Mouse (Mus musculus) olfactory bulb, adult 2 months (tissue): ENCODE results near the gene Xlr4b. TPM values are rescaled to one million over a fixed set of nuclear protein-coding genes. Genes with fewer than 3 reads are reported as not detected.

Experiments
- polyA plus RNA-seq: library from polyadenylated mRNA; stranded (reverse); fragments of >200 nt; gene quantifications from 2 replicates; pipeline ENCODE4 v1.2.4, GENCODE M21; 2012; ENCODE audit warnings: low replicate concordance; ENCODE audit not compliant: missing spikeins, insufficient read depth, insufficient read length

Gene Xlr4b
- polyA plus RNA-seq, 1 experiment: not detected

Other genes starting within 250 kb of the Xlr4b start
- not detected in 2 replicates for gene Zfp185, start 227.0 kb upstream of the Xlr4b start, polyA plus RNA-seq
- not detected in 2 replicates for gene Pnma5, start 177.2 kb upstream of the Xlr4b start, polyA plus RNA-seq
- gene Pnma3, start 149.5 kb upstream of the Xlr4b start, polyA plus RNA-seq: not detected in 2 replicates
- gene Xlr4a, start 131.9 kb upstream of the Xlr4b start, polyA plus RNA-seq: not detected in 2 replicates
- gene Xlr3a, start 117.2 kb upstream of the Xlr4b start, polyA plus RNA-seq: not detected in 2 replicates
- gene Gm14685, start 97.3 kb upstream of the Xlr4b start, polyA plus RNA-seq: not detected in 2 replicates
- not detected in 2 replicates for gene Xlr5b, start 65.5 kb upstream of the Xlr4b start, polyA plus RNA-seq
- gene DXBay18, start 64.9 kb upstream of the Xlr4b start, polyA plus RNA-seq: not detected in 2 replicates
- not detected in 2 replicates for gene Spin2d, start 37.3 kb upstream of the Xlr4b start, polyA plus RNA-seq
- gene Xlr3b, start 22.1 kb upstream of the Xlr4b start, polyA plus RNA-seq: not detected in 2 replicates
- not detected in 2 replicates for gene F8a, start 14.0 kb downstream of the Xlr4b start, polyA plus RNA-seq
- not detected in 2 replicates for gene Xlr4c, start 28.8 kb downstream of the Xlr4b start, polyA plus RNA-seq
- not detected in 2 replicates for gene Xlr3c, start 51.1 kb downstream of the Xlr4b start, polyA plus RNA-seq
- gene Xlr5a, start 78.6 kb downstream of the Xlr4b start, polyA plus RNA-seq: not detected in 2 replicates
- not detected in 2 replicates for gene Xlr5c, start 78.6 kb downstream of the Xlr4b start, polyA plus RNA-seq
- gene Gm45015, start 122.5 kb downstream of the Xlr4b start, polyA plus RNA-seq: not detected in 2 replicates
- not detected in 2 replicates for gene Zfp275, start 128.3 kb downstream of the Xlr4b start, polyA plus RNA-seq
- gene Gm18336, start 184.4 kb downstream of the Xlr4b start, polyA plus RNA-seq: not detected in 2 replicates
- gene Zfp92, start 196.8 kb downstream of the Xlr4b start, polyA plus RNA-seq: not detected in 2 replicates
- gene Trex2, start 221.0 kb downstream of the Xlr4b start, polyA plus RNA-seq: not detected in 2 replicates
- gene Haus7, start 244.7 kb downstream of the Xlr4b start, polyA plus RNA-seq: not detected in 2 replicates